Mouse (Mus musculus): ENCODE data around the gene Pitpnc1. TPM values are rescaled to one million over a fixed set of nuclear protein-coding genes. Genes with fewer than 3 reads are reported as not detected.

Gene Pitpnc1
- polyA plus RNA-seq, 1 experiment from 2014 or later, result 46.7 TPM

DNA sequence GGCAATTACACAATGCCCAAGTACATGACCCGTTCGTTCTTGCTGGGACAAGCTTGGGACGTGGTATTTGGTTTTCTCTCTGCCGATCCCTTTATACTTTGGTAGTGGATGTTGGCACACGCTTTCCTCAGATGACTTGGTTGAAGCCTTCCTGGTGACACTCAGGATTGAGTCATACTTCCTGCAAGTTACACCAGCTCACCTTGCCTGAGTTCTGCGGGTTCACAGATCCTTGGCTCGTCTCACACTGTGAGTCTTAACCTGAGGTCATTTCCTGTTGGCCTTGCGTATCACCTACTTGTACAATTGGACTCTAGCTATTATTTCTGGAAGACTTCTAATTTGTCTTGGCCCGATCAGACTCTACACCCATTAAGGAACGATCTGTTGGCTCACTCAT lies 42.5 kb downstream of the Pitpnc1 start:
- H3K27me3 ChIP-seq, result no peaks in the 10 kb centered on the region
- 88% methylated on average over 10 of the region's 10 CpGs for WGBS

DNA sequence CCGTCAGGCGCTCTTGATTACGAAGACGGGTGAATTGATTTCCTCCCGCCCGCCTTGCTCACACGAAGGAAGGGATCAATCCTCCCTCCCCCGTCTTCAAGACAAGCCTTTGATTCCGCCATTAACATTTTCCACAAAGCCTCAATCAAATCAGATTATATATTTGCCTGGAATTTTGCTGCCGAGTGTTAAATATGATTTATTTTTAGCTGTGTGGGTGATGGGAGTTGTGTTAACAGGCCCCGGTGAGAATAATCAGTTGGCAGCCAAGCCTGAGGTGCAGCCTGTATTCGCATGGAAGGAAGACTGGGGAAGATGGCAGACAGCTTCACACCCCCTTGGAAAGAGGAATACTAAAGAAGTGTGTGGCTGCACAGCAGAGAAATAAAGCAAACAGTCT lies 46.3 kb downstream of the Pitpnc1 start:
- Histone ChIP-seq H3K4me3 (no peak overlapping the region), H3K36me3 (no peaks in the 10 kb centered on the region), H3K27me3 (no peaks in the 10 kb centered on the region), H3K4me1 (peaks cover 28% of the 10 kb centered on the region), H3K27ac (replicated peaks) (peak overlapping the region; percentile 78), H3K9me3 (no peaks in the 10 kb centered on the region), H3K9ac (replicated peaks) (no peak overlapping the region), H3K4me2 (replicated peaks) (no peak overlapping the region)
- 0 out of 2 replicates have a peak, but pooled peaks have one; percentile 33 for ATAC-seq (replicated peaks)
- WGBS, result 68% methylated on average over 12 of the region's 12 CpGs

More for the DNA sequence above, 42.5 kb downstream of the Pitpnc1 start:
- Histone ChIP-seq H3K27ac (replicated peaks) (no peak overlapping the region), H3K36me3 (no peaks in the 10 kb centered on the region), H3K4me3 (no peak overlapping the region), H3K4me2 (replicated peaks) (no peak overlapping the region), H3K4me1 (peaks cover 9% of the 10 kb centered on the region; the same call in 1 of the 2 replicates), H3K9ac (replicated peaks) (no peak overlapping the region), H3K9me3 (no peaks in the 10 kb centered on the region)
- no peak for ATAC-seq (replicated peaks)

DNA sequence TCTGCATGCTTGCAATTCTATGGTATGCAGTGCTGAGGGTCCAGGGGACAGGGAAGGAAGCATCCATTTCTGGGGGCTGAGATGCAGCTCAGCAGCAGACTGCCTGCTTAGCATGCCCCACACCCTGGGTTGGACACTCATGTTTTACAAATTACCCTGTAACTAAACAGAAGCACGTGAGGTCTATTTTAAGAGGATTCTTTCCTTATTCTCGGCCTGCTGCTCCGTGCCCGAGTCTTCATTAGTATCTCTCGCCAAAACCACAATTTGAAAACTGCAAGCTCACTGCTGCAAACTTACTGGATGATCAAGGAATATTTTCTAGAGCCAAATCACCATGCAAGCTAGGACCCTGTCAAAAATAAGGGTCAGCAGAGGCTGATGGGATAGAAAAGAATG lies 48.1 kb downstream of the Pitpnc1 start:
- no peaks in the 10 kb centered on the region for H3K36me3 ChIP-seq
- no peaks in the 10 kb centered on the region for H3K27me3 ChIP-seq
- H3K4me2 ChIP-seq (replicated peaks), result no peak overlapping the region
- no peak overlapping the region for H3K9ac ChIP-seq (replicated peaks)
- no peak for ATAC-seq (replicated peaks)
- H3K9me3 ChIP-seq, result no peaks in the 10 kb centered on the region
- H3K27ac ChIP-seq (replicated peaks), result 0 out of 2 replicates have a peak overlapping the region, but pooled peaks have one; percentile 0
- H3K4me3 ChIP-seq, result no peak overlapping the region
- H3K4me1 ChIP-seq, result peaks cover 29% of the 10 kb centered on the region
- 49% methylated on average over 5 of the region's 5 CpGs for WGBS

DNA sequence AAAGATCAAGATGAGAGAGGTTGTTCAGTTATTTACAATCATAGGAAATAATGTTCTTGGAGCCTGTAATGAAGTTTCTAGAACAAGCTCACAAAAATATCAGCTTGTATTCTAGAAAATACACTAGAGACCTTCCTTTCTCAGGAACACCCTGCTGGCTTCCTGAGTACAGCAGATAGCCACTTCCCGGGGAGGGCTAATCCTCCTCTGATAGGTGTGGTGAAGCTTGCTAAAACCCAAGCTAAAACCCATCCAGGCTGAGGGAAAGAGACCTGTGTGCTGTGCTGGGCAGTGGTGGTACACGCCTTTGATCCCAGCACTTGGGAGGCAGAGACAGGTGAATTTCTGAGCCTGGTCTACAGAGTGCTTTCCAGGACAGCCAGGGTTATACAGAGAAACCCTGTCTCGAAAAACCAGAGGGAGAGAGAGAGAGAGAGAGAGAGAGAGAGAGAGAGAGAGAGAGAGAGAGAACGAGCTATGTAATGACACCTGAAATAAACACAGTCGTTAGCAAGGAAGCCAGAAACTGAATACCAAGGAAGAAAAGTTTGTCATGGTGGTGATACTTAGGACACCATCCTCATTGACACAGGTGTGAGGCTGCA lies 48.6 kb downstream of the Pitpnc1 start:
- Histone ChIP-seq H3K36me3 (no peaks in the 10 kb centered on the region), H3K27me3 (no peaks in the 10 kb centered on the region), H3K9ac (replicated peaks) (no peak overlapping the region), H3K4me3 (no peak overlapping the region), H3K27ac (replicated peaks) (0 out of 2 replicates have a peak overlapping the region, but pooled peaks have one; percentile 0), H3K4me2 (replicated peaks) (no peak overlapping the region), H3K9me3 (no peaks in the 10 kb centered on the region), H3K4me1 (peaks cover 34% of the 10 kb centered on the region)
- WGBS, result 58% methylated on average over 5 of the region's 5 CpGs
- ATAC-seq (replicated peaks), result no peak

DNA sequence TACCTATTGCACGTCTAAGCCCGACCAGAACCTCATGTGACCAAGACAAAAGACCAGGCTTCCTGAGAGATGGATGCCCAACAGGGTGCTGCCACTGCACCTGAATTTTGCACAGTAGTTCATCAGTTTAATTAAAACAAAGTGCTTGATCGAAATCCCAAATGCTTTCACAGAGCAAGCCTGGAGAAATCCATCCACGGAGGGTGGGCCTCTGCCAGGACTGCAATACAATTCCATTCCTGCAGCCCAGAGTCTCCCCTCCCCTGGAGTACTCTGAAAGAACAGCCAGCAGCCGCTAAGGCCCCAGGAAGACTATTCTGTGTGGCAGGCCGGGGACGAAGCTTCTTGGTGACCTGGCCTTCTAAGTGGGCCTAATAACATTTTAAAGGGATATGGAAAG lies 50.6 kb downstream of the Pitpnc1 start:
- Histone ChIP-seq H3K4me2 (replicated peaks) (no peak overlapping the region), H3K4me1 (peaks cover 53% of the 10 kb centered on the region), H3K9me3 (no peaks in the 10 kb centered on the region), H3K27me3 (no peaks in the 10 kb centered on the region), H3K4me3 (no peak overlapping the region), H3K9ac (replicated peaks) (no peak overlapping the region), H3K36me3 (no peaks in the 10 kb centered on the region), H3K27ac (replicated peaks) (peak overlapping the region; percentile 69)
- 0 out of 2 replicates have a peak, but pooled peaks have one; percentile 38 for ATAC-seq (replicated peaks)
- 9% methylated on average over 7 of the region's 7 CpGs for WGBS

DNA sequence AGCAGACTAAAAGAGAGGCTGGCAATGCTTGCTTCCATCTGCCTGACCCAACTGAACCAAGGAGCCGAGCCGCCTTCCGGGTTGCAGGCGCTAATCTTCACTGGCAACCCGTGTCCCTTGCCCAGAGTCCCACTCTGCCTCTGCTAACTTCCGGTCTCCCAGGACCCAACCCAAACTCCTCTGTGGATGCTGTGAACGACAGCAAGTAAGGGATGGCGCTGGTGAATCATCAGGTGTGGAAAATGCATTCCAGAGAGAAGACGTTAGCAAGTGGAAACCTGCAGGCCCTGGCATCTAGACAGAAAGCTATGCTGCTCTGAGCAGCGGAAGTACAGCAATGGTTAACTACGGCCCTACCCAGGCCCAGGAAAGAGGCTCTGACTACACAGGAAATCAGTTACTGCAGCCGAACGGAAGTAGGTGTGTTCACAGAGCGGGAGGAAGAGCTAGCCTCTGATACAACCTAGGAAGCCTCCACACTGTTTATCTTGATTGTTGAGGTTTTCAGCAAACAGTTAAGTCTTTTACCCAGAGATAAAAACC lies 53.4 kb downstream of the Pitpnc1 start:
- H3K4me1 ChIP-seq, result peaks cover 64% of the 10 kb centered on the region
- no peak overlapping the region for H3K9ac ChIP-seq (replicated peaks)
- H3K4me3 ChIP-seq, result no peak overlapping the region
- 0 out of 2 replicates have a peak, but pooled peaks have one; percentile 35 for ATAC-seq (replicated peaks)
- no peaks in the 10 kb centered on the region for H3K36me3 ChIP-seq
- H3K9me3 ChIP-seq, result no peaks in the 10 kb centered on the region
- H3K27ac ChIP-seq (replicated peaks), result peak overlapping the region; percentile 84
- no peaks in the 10 kb centered on the region for H3K27me3 ChIP-seq
- WGBS, result 26% methylated on average over 14 of the region's 14 CpGs
- peak overlapping the region; percentile 22 for H3K4me2 ChIP-seq (replicated peaks)

DNA sequence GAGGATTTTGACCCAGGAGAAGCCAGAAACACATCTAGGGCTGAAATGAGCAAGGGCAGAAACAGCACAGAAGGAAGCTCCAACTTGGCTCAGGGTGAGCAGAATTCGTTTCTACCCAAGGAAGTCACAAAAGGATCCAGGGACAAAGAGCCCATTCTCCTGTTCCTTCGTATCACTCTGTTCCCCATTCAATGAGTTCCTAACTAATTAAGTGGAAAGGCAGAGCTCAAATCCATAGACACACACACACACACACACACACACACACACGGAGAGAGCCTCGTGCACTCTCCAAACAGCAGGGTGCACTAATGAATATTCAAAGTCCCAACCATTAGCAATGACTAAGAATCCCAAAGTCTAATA lies 54.0 kb downstream of the Pitpnc1 start:
- no peak overlapping the region for H3K4me3 ChIP-seq

DNA sequence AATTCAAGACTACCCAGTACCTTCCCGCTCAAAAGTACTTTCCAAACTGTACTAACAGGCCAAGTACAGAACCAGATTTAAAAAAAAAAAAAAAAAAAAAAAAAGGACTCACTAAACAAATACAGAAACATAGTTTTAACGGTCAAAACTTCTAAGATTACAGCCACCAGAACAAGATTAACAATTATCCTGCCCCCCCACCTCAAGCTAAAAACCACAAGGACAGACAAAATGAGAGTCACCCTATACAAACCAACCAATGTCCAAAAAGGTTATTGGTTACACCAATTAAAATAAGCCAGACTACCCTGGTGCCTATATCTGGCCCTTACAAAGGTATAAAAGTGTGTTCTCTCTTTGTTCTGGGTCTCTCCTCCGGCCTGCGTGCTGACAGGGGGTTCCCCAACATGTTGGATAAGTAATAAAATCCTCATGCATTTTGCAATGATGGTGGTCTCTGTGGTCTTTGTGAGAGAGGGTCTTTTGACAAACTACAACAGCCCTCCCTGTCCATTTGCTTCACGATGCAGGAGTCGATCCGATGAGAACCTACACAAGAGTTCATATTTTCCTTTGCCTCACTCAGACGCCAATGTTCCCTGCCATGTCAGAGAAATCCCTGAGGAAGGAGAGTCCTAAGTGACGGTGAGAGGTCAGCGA lies 54.5 kb downstream of the Pitpnc1 start:
- ATAC-seq (replicated peaks), result no peak
- WGBS, result 13% methylated on average over 10 of the region's 10 CpGs
- Histone ChIP-seq H3K27ac (replicated peaks) (peak overlapping the region; percentile 84), H3K9ac (replicated peaks) (0 out of 2 replicates have a peak overlapping the region, but pooled peaks have one; percentile 9), H3K4me2 (replicated peaks) (peak overlapping the region; percentile 22), H3K4me1 (peaks cover 60% of the 10 kb centered on the region), H3K27me3 (no peaks in the 10 kb centered on the region), H3K4me3 (no peak overlapping the region), H3K36me3 (no peaks in the 10 kb centered on the region), H3K9me3 (no peaks in the 10 kb centered on the region)

More for the DNA sequence above, 54.0 kb downstream of the Pitpnc1 start:
- peak overlapping the region; percentile 84 for H3K27ac ChIP-seq (replicated peaks)
- peak overlapping the region; percentile 22 for H3K4me2 ChIP-seq (replicated peaks)
- no peaks in the 10 kb centered on the region for H3K36me3 ChIP-seq
- H3K9me3 ChIP-seq, result no peaks in the 10 kb centered on the region
- H3K27me3 ChIP-seq, result no peaks in the 10 kb centered on the region
- peak; percentile 29; the same call in 1 of the 2 replicates for ATAC-seq (replicated peaks)
- peaks cover 60% of the 10 kb centered on the region for H3K4me1 ChIP-seq
- WGBS, result 2% methylated on average over 4 of the region's 4 CpGs
- 0 out of 2 replicates have a peak overlapping the region, but pooled peaks have one; percentile 9 for H3K9ac ChIP-seq (replicated peaks)

DNA sequence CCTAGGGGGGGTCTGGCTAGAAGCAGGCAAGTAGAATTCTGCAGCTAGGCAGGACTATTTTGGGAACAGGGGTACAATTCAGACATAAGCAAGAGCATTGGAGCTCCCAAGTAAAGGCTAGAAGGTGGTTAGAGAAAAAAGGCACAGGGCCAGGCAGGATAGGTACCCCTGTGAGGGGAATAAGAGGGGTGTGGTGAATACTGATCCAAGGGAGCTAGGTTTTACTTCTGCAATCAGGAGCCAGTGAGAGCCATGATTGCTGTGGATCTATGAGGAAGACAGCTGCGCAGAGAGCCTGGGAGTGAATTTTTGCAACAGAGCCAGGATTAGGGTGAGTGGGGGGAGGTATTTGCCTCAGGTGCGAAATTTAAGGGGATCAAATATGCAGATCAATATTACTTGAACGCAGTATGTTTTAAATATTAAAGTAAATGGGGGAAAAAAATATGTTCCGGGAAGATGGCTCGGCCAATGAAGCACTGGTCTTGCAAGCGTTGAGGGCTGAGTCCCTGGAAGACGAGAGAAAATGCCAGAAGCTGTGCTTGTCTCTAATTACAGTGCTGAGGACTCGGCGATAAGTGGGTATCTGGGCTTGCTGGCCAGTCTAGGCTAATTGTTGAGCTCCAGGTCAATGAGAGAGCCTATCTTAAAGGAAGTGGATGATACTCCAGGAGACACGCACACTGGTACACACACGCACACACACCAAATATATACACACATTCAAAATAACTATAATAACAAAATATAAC lies 55.3 kb downstream of the Pitpnc1 start:
- H3K27me3 ChIP-seq, result no peaks in the 10 kb centered on the region
- no peak overlapping the region for H3K4me3 ChIP-seq
- 37% methylated on average over 11 of the region's 11 CpGs for WGBS
- no peak overlapping the region for H3K4me2 ChIP-seq (replicated peaks)
- H3K4me1 ChIP-seq, result peaks cover 59% of the 10 kb centered on the region
- peak overlapping the region; percentile 68 for H3K27ac ChIP-seq (replicated peaks)
- no peak overlapping the region for H3K9ac ChIP-seq (replicated peaks)
- no peak for ATAC-seq (replicated peaks)
- H3K9me3 ChIP-seq, result no peaks in the 10 kb centered on the region
- no peaks in the 10 kb centered on the region for H3K36me3 ChIP-seq

DNA sequence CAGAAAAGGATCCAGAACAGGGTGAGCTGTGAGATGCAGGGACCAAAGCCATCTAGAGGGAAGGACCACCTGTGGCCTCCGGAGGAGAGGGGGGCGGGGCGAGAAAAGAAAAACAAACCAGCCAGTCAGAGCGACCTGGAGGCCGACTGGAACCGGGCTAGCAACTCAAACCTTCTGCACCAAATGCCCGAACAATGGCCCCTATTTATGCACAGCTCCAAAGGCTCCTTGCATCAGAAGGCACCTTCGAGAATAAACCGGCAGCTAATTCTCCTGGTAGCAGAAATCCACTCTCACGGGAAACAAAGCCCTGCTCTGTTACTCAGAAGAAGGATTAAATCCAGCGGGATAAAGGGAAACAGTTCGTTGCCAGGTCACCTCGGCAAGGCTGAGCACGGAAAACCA lies 57.2 kb downstream of the Pitpnc1 start:
- Histone ChIP-seq H3K4me3 (peak overlapping the region; percentile 23), H3K4me1 (peaks cover 52% of the 10 kb centered on the region), H3K27ac (replicated peaks) (peak overlapping the region; percentile 77), H3K9me3 (no peaks in the 10 kb centered on the region), H3K36me3 (no peaks in the 10 kb centered on the region), H3K4me2 (replicated peaks) (peak overlapping the region; percentile 41), H3K9ac (replicated peaks) (peak overlapping the region; percentile 24; the same call in 1 of the 2 replicates), H3K27me3 (no peaks in the 10 kb centered on the region)
- under 1% methylated on average over 14 of the region's 14 CpGs for WGBS
- ATAC-seq (replicated peaks), result peak; percentile 68

DNA sequence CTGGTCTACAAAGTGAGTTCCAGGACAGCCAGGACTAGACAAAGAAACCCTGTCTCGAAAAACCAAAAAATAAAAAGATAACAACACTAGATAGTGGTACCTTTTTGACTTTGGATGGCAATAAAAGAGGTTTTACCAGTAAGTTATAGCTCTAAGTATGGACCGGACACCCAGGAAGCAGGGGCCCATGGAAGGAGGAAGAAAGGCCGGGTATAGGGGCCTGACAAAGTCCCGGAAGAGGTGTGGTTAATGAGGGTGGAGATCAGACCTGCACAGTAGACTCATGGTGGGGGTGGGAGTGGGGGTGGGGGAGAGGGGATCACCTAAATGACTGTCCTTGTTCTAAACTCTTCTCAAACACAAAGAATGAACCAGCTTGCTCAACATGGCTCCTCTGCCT lies 58.4 kb downstream of the Pitpnc1 start:
- Histone ChIP-seq H3K4me1 (peaks cover 49% of the 10 kb centered on the region), H3K36me3 (no peaks in the 10 kb centered on the region), H3K9ac (replicated peaks) (no peak overlapping the region), H3K4me2 (replicated peaks) (no peak overlapping the region), H3K9me3 (no peaks in the 10 kb centered on the region), H3K4me3 (no peak overlapping the region), H3K27ac (replicated peaks) (peak overlapping the region; percentile 77; the same call in 1 of the 2 replicates), H3K27me3 (no peaks in the 10 kb centered on the region)
- ATAC-seq (replicated peaks), result no peak
- WGBS, result 75% methylated on average over 4 of the region's 4 CpGs

DNA sequence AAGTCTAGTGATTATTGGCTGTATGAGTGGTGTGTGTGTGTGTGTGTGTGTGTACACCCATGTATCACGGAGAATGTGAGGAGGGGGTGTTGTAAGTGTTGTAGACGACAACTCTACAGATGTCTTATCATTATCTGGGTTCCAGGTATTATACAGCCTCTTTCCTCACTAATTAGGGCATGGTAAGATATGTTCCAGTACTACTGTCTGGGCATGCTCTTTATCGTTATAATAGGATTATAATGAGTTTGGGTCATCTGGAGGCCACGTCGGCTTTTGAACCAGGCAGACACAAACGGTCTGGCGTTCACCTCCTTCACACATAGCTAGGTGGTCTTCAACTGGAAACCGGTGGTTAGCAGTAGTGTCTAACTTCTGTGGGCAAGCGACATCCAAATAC lies 58.9 kb downstream of the Pitpnc1 start:
- ATAC-seq (replicated peaks), result no peak
- Histone ChIP-seq H3K9ac (replicated peaks) (no peak overlapping the region), H3K36me3 (no peaks in the 10 kb centered on the region), H3K4me3 (no peak overlapping the region), H3K27ac (replicated peaks) (no peak overlapping the region), H3K9me3 (no peaks in the 10 kb centered on the region), H3K4me2 (replicated peaks) (no peak overlapping the region), H3K4me1 (peaks cover 43% of the 10 kb centered on the region), H3K27me3 (no peaks in the 10 kb centered on the region)
- 54% methylated on average over 9 of the region's 9 CpGs for WGBS

Measured in forebrain, embryonic 15.5 days (tissue).